Mouse (Mus musculus) brain, embryonic 14.5 days (tissue): ENCODE measurements at regions not wholly inside any gene's neighbourhood (a gene's known extent, or its start where the extent isn't known, plus 50 kb on each side); places are given as distances from the start of the nearest gene placed in this dataset.

ENCODE experiments used
- CTCF ChIP-seq: fragments of 200-500 bp; IDR thresholded peaks from 2 replicates; pipeline ENCODE4 v1.5.1; 2012; ENCODE audit warnings: inconsistent platforms, mild to moderate bottlenecking, moderate library complexity, borderline replicate concordance; ENCODE audit not compliant: insufficient read depth, insufficient read length; ENCODE audit errors: extremely low read depth
- POLR2A ChIP-seq: fragments of 200-500 bp; IDR thresholded peaks from 2 replicates; pipeline ENCODE4 v1.6.1; 2012; ENCODE audit warnings: mild to moderate bottlenecking, inconsistent platforms, borderline replicate concordance; ENCODE audit not compliant: poor library complexity, insufficient read depth, insufficient read length, severe bottlenecking; ENCODE audit errors: extremely low read depth

DNA sequence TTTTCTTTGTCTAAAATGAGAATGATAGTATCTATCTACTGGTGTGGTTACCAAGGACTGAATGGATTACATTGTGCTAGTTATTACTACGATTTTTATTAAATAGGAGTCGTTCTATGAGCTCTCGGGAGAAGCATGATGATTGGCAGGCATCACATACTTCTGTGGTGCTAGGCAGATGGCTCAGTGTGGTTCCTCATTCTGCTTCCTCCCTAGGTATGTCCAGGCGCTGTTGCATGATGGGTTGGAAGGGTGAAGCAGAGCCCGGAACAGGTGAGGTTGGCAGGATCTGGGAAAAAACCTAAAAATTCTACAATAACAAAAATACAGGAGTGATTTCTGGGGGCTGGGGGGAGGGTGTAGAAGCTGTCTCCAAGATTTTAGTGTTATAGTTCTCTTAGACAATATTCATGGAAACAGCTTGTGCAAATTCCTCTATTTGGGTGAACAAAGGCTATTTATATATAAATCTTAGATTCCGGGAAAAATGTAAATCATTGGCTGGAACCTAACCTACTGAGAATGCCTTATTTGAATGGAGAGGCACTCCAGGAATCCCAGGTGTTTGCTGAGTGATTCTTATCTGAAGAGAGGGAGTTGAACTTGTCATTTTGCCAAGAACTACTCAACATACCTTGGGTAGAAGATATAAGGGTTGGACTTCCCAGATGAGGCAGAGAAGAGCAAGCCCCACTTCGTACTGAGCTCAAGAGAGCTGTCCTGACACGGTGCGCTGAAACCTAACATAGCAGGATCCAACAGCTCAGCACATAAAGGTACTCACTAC, 68.5 kb upstream of the Irak1bp1 start:
- no peak for TF ChIP-seq POLR2A
- no peak for TF ChIP-seq CTCF
